Mouse (Mus musculus): ENCODE results near the gene Gm1673.
"Not testable (repeated sequence)": the region's sequence is repeated elsewhere in the genome, so short reads cannot be mapped to it uniquely, and the experiment has no call there.

The Gm1673 gene

GRCm38 (mm10) chr5:33983309-33984121, at the start of gene Gm1673:
TSS of gene Gm1673 (plus strand) at chr5:33983433.
- peak; percentile 73 to 85 for DNase-seq (ENCODE audit: low spot score in 2 of 2)

GRCm38 (mm10) chr5:33934081-33934480, 49.2 kb upstream of the Gm1673 start:
- DNase-seq (ENCODE audit: low spot score in 2 of 2), result no peak

- no peak for DNase-seq (ENCODE audit: low spot score in 2 of 2)
Measured at GRCm38 (mm10) chr5:33934877-33935276, 48.4 kb upstream of the Gm1673 start.

GRCm38 (mm10) chr5:33935700-33936111, 47.5 kb upstream of the Gm1673 start:
- DNase-seq (ENCODE audit: low spot score in 2 of 2), result no peak

GRCm38 (mm10) chr5:33936120-33936707, 47.0 kb upstream of the Gm1673 start, which contains the start of gene Nelfa:
TSS of gene Nelfa (minus strand) at chr5:33936413.
- peak; percentile 97 to 99 for DNase-seq (ENCODE audit: low spot score in 2 of 2)

GRCm38 (mm10) chr5:33937230-33937629, 46.0 kb upstream of the Gm1673 start:
- no peak for DNase-seq (ENCODE audit: low spot score in 2 of 2)

- no peak for DNase-seq (ENCODE audit: low spot score in 2 of 2)
Measured at GRCm38 (mm10) chr5:33938448-33938847, 44.8 kb upstream of the Gm1673 start.

GRCm38 (mm10) chr5:33947035-33947434, 36.2 kb upstream of the Gm1673 start:
- DNase-seq (ENCODE audit: low spot score in 2 of 2), result not testable (repeated sequence)

- no peak for DNase-seq (ENCODE audit: low spot score in 2 of 2)
Measured at GRCm38 (mm10) chr5:33948314-33948713, 34.9 kb upstream of the Gm1673 start.

GRCm38 (mm10) chr5:33953471-33954185, 29.6 kb upstream of the Gm1673 start:
- DNase-seq (ENCODE audit: low spot score in 2 of 2), result no peak

GRCm38 (mm10) chr5:33954354-33954753, 28.9 kb upstream of the Gm1673 start:
- peak; percentile 74 to 80 for DNase-seq (ENCODE audit: low spot score in 2 of 2)

- no peak for DNase-seq (ENCODE audit: low spot score in 2 of 2)
Measured at GRCm38 (mm10) chr5:33955868-33956267, 27.4 kb upstream of the Gm1673 start.

GRCm38 (mm10) chr5:33959382-33959781, 23.9 kb upstream of the Gm1673 start:
- no peak for DNase-seq (ENCODE audit: low spot score in 2 of 2)

- DNase-seq (ENCODE audit: low spot score in 2 of 2), result no peak
Measured at GRCm38 (mm10) chr5:33974736-33975135, 8.5 kb upstream of the Gm1673 start.

- DNase-seq (ENCODE audit: low spot score in 2 of 2), result no peak
Measured at GRCm38 (mm10) chr5:33976267-33976666, 7.0 kb upstream of the Gm1673 start.

GRCm38 (mm10) chr5:33982731-33983259, 438 bp upstream of the Gm1673 start:
- DNase-seq (ENCODE audit: low spot score in 2 of 2), result no peak

- peak in 1 of 2 experiments; percentile 42 for DNase-seq (ENCODE audit: low spot score in 2 of 2)
Measured at GRCm38 (mm10) chr5:33994671-33995625, 11.7 kb downstream of the Gm1673 start.

- peak; percentile 82 to 84 for DNase-seq (ENCODE audit: low spot score in 2 of 2)
Measured at GRCm38 (mm10) chr5:33995843-33996693, 12.8 kb downstream of the Gm1673 start, which contains the start of gene Nat8l. TSS of gene Nat8l (plus strand) at chr5:33995984.

- DNase-seq (ENCODE audit: low spot score in 2 of 2), result no peak
Measured at GRCm38 (mm10) chr5:33996694-33997045, 13.4 kb downstream of the Gm1673 start.

All from frontal cortex, postnatal 25 days (tissue).